Mouse (Mus musculus): ENCODE data around the gene Ovol3.

DNA sequence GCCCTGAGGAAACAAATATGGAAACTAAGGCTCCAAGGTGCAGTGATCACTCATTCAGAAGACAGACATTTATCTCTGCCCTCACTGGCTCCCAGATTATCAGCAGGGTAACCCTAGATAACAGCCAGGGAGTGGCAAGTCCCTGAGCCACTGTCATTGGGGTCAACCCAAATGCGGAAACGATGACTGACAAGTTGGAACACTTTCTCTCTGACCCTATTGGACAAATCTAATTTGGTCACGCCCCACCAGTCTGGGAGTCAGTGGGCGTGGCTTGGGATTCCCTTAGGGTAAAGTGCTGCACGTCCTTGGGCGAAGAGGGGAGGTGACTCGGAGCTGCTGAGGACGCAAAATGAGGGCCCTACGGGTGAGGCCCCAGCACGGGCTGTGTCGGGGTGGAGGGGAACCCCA lies 51.6 kb downstream of the Ovol3 start, which contains the start of gene Cox7a1:
- TF ChIP-seq POLR2A (IDR thresholded peaks at IDR 0.05; ENCODE audit: borderline replicate concordance, extremely low read depth, low read depth, low read length) (peak; percentile 41; the same call in 1 of the 2 replicates), CTCF (IDR thresholded peaks at IDR 0.05; ENCODE audit: insufficient read depth, low read length) (no peak)

All from lung, adult 2 months (tissue).